In the genomic region with DNA sequence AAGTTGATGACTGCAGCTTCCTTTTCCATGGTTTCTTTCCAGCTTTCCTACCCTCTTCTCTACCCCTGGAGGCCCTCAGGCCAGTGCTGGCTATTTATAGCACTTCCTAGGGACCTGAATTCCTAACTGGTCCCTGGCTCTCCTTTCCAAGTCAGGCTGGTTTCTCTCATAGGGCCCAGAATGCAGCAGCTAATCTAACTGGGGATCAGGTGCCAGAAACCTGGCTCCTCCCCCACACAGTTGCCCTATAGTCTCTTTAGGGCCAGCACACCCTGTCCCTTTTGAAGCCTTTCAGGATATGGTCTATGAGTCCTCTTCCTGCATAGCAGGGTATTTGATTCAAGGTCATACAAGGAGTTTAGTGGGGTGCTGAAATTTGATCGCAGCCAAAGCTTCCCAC, we compare ENCODE assay signal across 12 mouse cellular contexts. TPM values are rescaled to one million over a fixed set of nuclear protein-coding genes. Genes with fewer than 3 reads are reported as not detected.
DNase-seq lines count a peak whose midpoint lies in the region; ATAC-seq and TF ChIP-seq lines count a peak whose summit lies in the region.
"Had no signal": no experiment of that assay in that cellular context is flagged by ENCODE, and none has a peak within 500 bp of the region (broad histone marks: within the 10 kb centered on the region; RNA-seq: fewer than 3 reads in every experiment).

No protein-coding gene starts in this region.

- intact Hi-C loops in left cerebral cortex, postnatal 10 days (cut with DNase I), result no loop called here

- peak overlapping the region; percentile 94 to 98 for H3K27ac ChIP-seq in heart, embryonic 14.5 days (replicated peaks in 1 of 2; ENCODE audit: control insufficient read depth in 1 of 2, insufficient read depth in 1 of 2, low read depth in 2 of 2, low read length in 2 of 2)
- no peak overlapping the region for H3K27ac ChIP-seq in midbrain, postnatal 0 days (ENCODE audit: low read depth, low read length)
- H3K27ac ChIP-seq: liver, embryonic 13.5 days had no signal

- WGBS in heart, embryonic 14.5 days, result 13% methylated on average over 1 of the region's 1 CpGs
- WGBS in midbrain, postnatal 0 days, result 92% methylated on average over 1 of the region's 1 CpGs

- ATAC-seq in heart, embryonic 14.5 days (ENCODE audit: insufficient number of reproducible peaks, insufficient read depth, low FRiP score, low read depth), result peak; percentile 72
- no peak for ATAC-seq in megakaryocyte progenitor cell, adult 5-6 weeks (replicated peaks; ENCODE audit: poor library complexity)
- ATAC-seq in midbrain, postnatal 0 days (ENCODE audit: low FRiP score), result no peak
- ATAC-seq: midbrain, embryonic 15.5 days had no signal

- H3K9ac ChIP-seq in heart, embryonic 14.5 days (ENCODE audit: low read length), result peak overlapping the region; percentile 2; the same call in 1 of the 2 replicates
- no peak overlapping the region for H3K9ac ChIP-seq in midbrain, postnatal 0 days (replicated peaks; ENCODE audit: low read length, poor library complexity, severe bottlenecking)
- H3K9ac ChIP-seq: liver, embryonic 13.5 days; midbrain, embryonic 15.5 days had no signal

- H3K36me3 ChIP-seq in heart, embryonic 14.5 days (ENCODE audit: control insufficient read depth, insufficient read depth, low read length), result no peaks in the 10 kb centered on the region
- no peaks in the 10 kb centered on the region for H3K36me3 ChIP-seq in midbrain, postnatal 0 days (ENCODE audit: insufficient read depth, low read length)
- H3K36me3 ChIP-seq: liver, embryonic 13.5 days; midbrain, embryonic 15.5 days had no signal

- no peaks in the 10 kb centered on the region for H3K27me3 ChIP-seq in heart, embryonic 14.5 days (ENCODE audit: control insufficient read depth, insufficient read depth, low read length)
- no peaks in the 10 kb centered on the region for H3K27me3 ChIP-seq in midbrain, postnatal 0 days (ENCODE audit: insufficient read depth, low read length)
- H3K27me3 ChIP-seq: liver, embryonic 13.5 days; midbrain, embryonic 15.5 days had no signal

- peak; percentile 45 for DNase-seq in ES-CJ7 (ENCODE audit: low read depth, low spot score)
- DNase-seq in ZHBTc4 (ENCODE audit: low read depth, low spot score), result peak; percentile 48
- peak; percentile 27 for DNase-seq in kidney, postnatal 10 days
- no peak for DNase-seq in urinary bladder, postnatal 25 days (ENCODE audit: low spot score)
- no peak for DNase-seq in midbrain, postnatal 0 days (ENCODE audit: low spot score)
- no peak for DNase-seq in left cerebral cortex, postnatal 10 days (ENCODE audit: extremely low spot score in 1 of 2, low spot score in 2 of 2)
- DNase-seq: liver, embryonic 13.5 days; right cerebral cortex, postnatal 25 days had no signal

- peak overlapping the region; percentile 14 for H3K4me2 ChIP-seq in heart, embryonic 14.5 days (ENCODE audit: low read length)
- H3K4me2 ChIP-seq in midbrain, postnatal 0 days (ENCODE audit: low read depth, low read length, poor library complexity, severe bottlenecking), result no peak overlapping the region
- H3K4me2 ChIP-seq: liver, embryonic 13.5 days; midbrain, embryonic 15.5 days had no signal

- TF ChIP-seq CTCF in midbrain, postnatal 0 days (IDR thresholded peaks at IDR 0.05), result no peak

- H3K4me3 ChIP-seq in heart, embryonic 14.5 days (ENCODE audit: control insufficient read depth in 1 of 2, insufficient read depth in 1 of 2, low read depth in 1 of 2, low read length in 2 of 2), result no peak overlapping the region
- no peak overlapping the region for H3K4me3 ChIP-seq in midbrain, postnatal 0 days (ENCODE audit: low read depth, low read length)
- H3K4me3 ChIP-seq: erythroblast, embryonic 14.5 days; liver, embryonic 13.5 days; midbrain, embryonic 15.5 days had no signal

- peaks cover 2% of the 10 kb centered on the region; the same call in 1 of the 2 replicates for H3K9me3 ChIP-seq in heart, embryonic 14.5 days (ENCODE audit: control insufficient read depth, low read length)
- H3K9me3 ChIP-seq in midbrain, postnatal 0 days (ENCODE audit: low read length), result no peaks in the 10 kb centered on the region
- H3K9me3 ChIP-seq: liver, embryonic 13.5 days; midbrain, embryonic 15.5 days had no signal

- H3K4me1 ChIP-seq in heart, embryonic 14.5 days (ENCODE audit: control insufficient read depth in 2 of 2, insufficient read depth in 2 of 2, low read length in 2 of 2), result peaks cover 35 to 40% of the 10 kb centered on the region in 2 experiments
- no peaks in the 10 kb centered on the region for H3K4me1 ChIP-seq in midbrain, postnatal 0 days (ENCODE audit: insufficient read depth, low read length)
- H3K4me1 ChIP-seq: midbrain, embryonic 15.5 days had no signal

RNA-seq across cellular contexts. Expression of gene Apobec2, which starts 3.8 kb away (rescaled TPM):
- 233 and 243 TPM in 2 replicates for polyA plus RNA-seq in heart, embryonic 14.5 days (2014; fragmentation: Nextera tagmentation; extraction: Ambion mirVana)
- total RNA-seq in megakaryocyte progenitor cell, adult 5-6 weeks (2015), result not detected in 2 replicates
- total RNA-seq in megakaryocyte progenitor cell, adult 5-6 weeks (2017), result not detected in 2 replicates
- 0.11 and 0.80 TPM in 2 replicates for total RNA-seq in midbrain, postnatal 0 days (2014; rRNA removed)
- 0.31 and 0.32 TPM in 2 replicates for polyA plus RNA-seq in midbrain, postnatal 0 days (2015; fragmentation: Nextera tagmentation; extraction: Ambion mirVana)
- total RNA-seq in left cerebral cortex, postnatal 10 days (2021), result under 1 TPM; 0.24 TPM
- polyA plus RNA-seq: erythroblast, embryonic 14.5 days had no signal

RNA-seq across cellular contexts. Expression of gene Tspo2, which starts 14.8 kb away (rescaled TPM):
- 3.6 and 5.0 TPM in 2 replicates for polyA plus RNA-seq in heart, embryonic 14.5 days (2014; fragmentation: Nextera tagmentation; extraction: Ambion mirVana)
- total RNA-seq in megakaryocyte progenitor cell, adult 5-6 weeks (2015), result 5.9 and 18.8 TPM in 2 replicates
- total RNA-seq in megakaryocyte progenitor cell, adult 5-6 weeks (2017), result 4.2 and 6.8 TPM in 2 replicates
- 0.22 and 0.85 TPM in 2 replicates for total RNA-seq in midbrain, postnatal 0 days (2014; rRNA removed)
- 0.74 and 1.4 TPM in 2 replicates for polyA plus RNA-seq in midbrain, postnatal 0 days (2015; fragmentation: Nextera tagmentation; extraction: Ambion mirVana)
- total RNA-seq in left cerebral cortex, postnatal 10 days (2021), result not detected

RNA-seq across cellular contexts. Expression of gene Unc5cl, which starts 18.2 kb away (rescaled TPM):
- polyA plus RNA-seq in heart, embryonic 14.5 days (2014; fragmentation: Nextera tagmentation; extraction: Ambion mirVana), result 0.43 TPM in 1 of 2 replicates, not detected in the other
- total RNA-seq in megakaryocyte progenitor cell, adult 5-6 weeks (2015), result 0.42 and 0.66 TPM in 2 replicates
- total RNA-seq in megakaryocyte progenitor cell, adult 5-6 weeks (2017), result 0.79 and 3.6 TPM in 2 replicates
- 0.19 and 0.49 TPM in 2 replicates for total RNA-seq in midbrain, postnatal 0 days (2014; rRNA removed)
- polyA plus RNA-seq in midbrain, postnatal 0 days (2015; fragmentation: Nextera tagmentation; extraction: Ambion mirVana), result 0.06 and 0.32 TPM in 2 replicates
- total RNA-seq in left cerebral cortex, postnatal 10 days (2021), result under 1 TPM; 0.15 to 0.26 TPM

RNA-seq across cellular contexts. Expression of gene Oard1, which starts 26.7 kb away (rescaled TPM):
- polyA plus RNA-seq in heart, embryonic 14.5 days (2014; fragmentation: Nextera tagmentation; extraction: Ambion mirVana), result 42.6 and 46.4 TPM in 2 replicates
- total RNA-seq in megakaryocyte progenitor cell, adult 5-6 weeks (2015), result 39.8 and 42.4 TPM in 2 replicates
- 57.9 and 60.9 TPM in 2 replicates for total RNA-seq in megakaryocyte progenitor cell, adult 5-6 weeks (2017)
- total RNA-seq in midbrain, postnatal 0 days (2014; rRNA removed), result 12.9 and 15.0 TPM in 2 replicates
- polyA plus RNA-seq in midbrain, postnatal 0 days (2015; fragmentation: Nextera tagmentation; extraction: Ambion mirVana), result 28.0 and 30.2 TPM in 2 replicates
- total RNA-seq in left cerebral cortex, postnatal 10 days (2021), result 10 to 100 TPM; 10.7 to 10.9 TPM

RNA-seq across cellular contexts. Expression of gene Nfya, which starts 26.8 kb away (rescaled TPM):
- 13.5 and 16.2 TPM in 2 replicates for polyA plus RNA-seq in heart, embryonic 14.5 days (2014; fragmentation: Nextera tagmentation; extraction: Ambion mirVana)
- 103 and 105 TPM in 2 replicates for total RNA-seq in megakaryocyte progenitor cell, adult 5-6 weeks (2015)
- 34.4 and 38.0 TPM in 2 replicates for total RNA-seq in megakaryocyte progenitor cell, adult 5-6 weeks (2017)
- 22.7 and 30.9 TPM in 2 replicates for total RNA-seq in midbrain, postnatal 0 days (2014; rRNA removed)
- polyA plus RNA-seq in midbrain, postnatal 0 days (2015; fragmentation: Nextera tagmentation; extraction: Ambion mirVana), result 3.8 and 4.1 TPM in 2 replicates
- 10 to 100 TPM; 33.3 to 34.3 TPM for total RNA-seq in left cerebral cortex, postnatal 10 days (2021)

Comparison
In these comparisons a context has a peak if more than half of its experiments do, and no peak if none do; other contexts are left out.
1. DNase-seq: peak in ES-CJ7 (single experiment), ZHBTc4 (single experiment) and kidney, postnatal 10 days (single experiment); none in urinary bladder, postnatal 25 days (single experiment), midbrain, postnatal 0 days (single experiment) and left cerebral cortex, postnatal 10 days (0 of 2).